Mouse (Mus musculus) WW6 (cell line): ENCODE measurements around the gene Pdss2.
"Not testable (repeated sequence)": the region's sequence is repeated elsewhere in the genome, so short reads cannot be mapped to it uniquely, and the experiment has no call there.

ENCODE experiments used
- DNase-seq: peaks from one replicate; pipeline ENCODE4 v3.0.0-alpha.2; 2013; ENCODE audit warnings: low read depth, low spot score

Gene Pdss2

DNA sequence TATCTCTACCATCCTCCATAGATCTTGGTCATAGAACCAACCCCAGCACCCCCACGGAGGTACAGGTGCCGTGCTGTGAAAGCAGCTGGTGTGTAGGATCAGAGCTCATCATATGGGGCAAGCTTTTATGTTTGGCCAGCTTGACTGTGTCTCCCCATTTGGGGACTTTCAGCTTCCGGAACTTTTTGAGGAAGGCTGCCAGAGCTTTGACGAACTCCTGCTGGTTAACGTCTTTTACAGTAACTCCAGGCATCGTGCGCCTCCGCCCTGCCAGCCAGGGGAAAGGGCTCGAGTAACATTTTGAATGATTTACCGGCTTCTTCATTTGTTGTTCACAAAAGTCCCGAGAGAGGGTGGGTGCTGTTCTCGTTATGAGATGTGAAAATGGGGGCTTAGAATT is 152.4 kb downstream of the Pdss2 start:
- DNase-seq, result no peak

- no peak for DNase-seq
These were observed 154.0 kb downstream of the Pdss2 start for GRCm38 (mm10) chr10:43375286-43375685.

GRCm38 (mm10) chr10:43376749-43377148 is 155.5 kb downstream of the Pdss2 start:
- no peak for DNase-seq

- peak; percentile 43 for DNase-seq
These were observed 157.0 kb downstream of the Pdss2 start for GRCm38 (mm10) chr10:43378279-43378678.

GRCm38 (mm10) chr10:43378732-43379644 is 157.7 kb downstream of the Pdss2 start:
- DNase-seq, result no peak

GRCm38 (mm10) chr10:43382660-43383059 is 161.4 kb downstream of the Pdss2 start:
- no peak for DNase-seq

DNA sequence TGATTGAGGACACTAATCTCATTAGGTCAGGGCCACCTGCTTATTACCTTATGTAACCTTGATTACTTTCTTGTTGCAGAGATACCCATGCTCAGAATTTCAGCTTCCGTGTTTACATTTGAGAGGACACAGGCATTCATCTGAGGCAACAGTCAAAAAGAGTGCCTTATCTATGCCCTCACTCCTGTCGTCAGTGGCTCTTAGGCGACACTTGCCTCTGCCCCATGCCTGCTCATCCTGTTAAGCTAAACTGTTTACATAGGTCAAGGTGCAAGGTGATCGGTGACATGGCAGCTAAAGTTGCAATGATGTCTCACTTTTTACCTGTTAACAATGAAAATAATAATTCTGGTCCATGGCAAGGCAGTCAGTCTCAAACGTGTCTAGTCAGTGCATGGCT is 163.3 kb downstream of the Pdss2 start:
- no peak for DNase-seq

GRCm38 (mm10) chr10:43392921-43393320 is 171.6 kb downstream of the Pdss2 start:
- DNase-seq, result no peak

DNA sequence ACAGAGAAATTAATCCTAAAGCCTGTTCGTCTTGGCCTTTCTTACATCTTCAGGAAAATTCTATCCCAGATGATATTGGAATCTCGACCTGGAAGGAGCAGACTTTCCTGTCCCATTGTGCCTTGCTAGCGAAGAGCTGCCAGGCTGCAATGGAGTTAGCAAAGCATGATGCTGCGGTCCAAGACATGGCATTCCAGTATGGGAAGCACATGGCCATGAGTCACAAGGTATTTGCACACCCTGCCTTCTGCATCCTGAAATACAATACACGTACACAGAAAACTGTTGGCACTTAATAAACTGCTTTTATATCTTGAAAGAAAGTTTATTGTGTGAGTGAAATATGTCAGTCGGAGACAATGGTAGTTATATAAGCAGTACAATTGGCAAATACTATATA is 172.5 kb downstream of the Pdss2 start:
- no peak for DNase-seq

DNA sequence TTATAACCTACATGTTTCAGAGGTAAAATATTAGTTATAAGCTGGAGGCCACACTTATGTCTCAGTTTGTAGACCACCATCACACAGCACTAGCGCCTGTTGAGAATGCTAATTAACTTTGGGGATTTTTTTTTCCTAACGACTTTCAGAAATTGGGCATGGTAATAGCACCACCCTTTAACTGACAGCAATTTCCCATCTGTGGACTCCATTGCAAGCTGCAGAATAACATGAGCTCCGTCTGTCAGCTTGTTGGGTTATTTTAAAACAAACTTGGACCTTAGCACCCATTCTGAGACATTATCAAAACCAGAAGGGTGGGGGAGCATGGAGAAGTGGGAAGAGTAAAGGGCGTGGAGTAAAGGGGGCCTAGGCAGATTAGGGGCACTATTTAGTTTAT is 174.5 kb downstream of the Pdss2 start:
- DNase-seq, result no peak

- DNase-seq, result no peak
These were observed 178.5 kb downstream of the Pdss2 start for GRCm38 (mm10) chr10:43399596-43400316.

- DNase-seq, result no peak
These were observed 184.8 kb downstream of the Pdss2 start for GRCm38 (mm10) chr10:43406107-43406506.

DNA sequence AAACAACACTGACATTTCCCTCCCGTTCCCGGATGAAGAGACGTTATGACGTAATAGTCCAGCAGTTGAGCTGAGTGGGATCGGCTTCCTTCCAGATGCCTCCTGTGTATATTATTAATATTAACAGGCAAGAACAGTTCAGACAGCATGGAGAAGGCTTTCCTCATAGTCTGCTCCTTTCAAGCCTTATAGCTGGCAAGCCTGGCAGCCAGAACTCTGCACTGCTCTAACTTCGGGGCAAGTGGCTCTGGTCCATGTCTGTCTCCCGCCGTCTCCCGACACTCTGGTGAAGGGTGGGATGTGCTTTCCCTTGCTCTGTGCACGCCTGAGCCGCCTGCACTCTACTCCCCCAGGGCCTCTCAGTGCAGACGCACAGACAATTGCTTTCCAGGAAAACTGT is 185.6 kb downstream of the Pdss2 start:
- DNase-seq, result no peak

DNA sequence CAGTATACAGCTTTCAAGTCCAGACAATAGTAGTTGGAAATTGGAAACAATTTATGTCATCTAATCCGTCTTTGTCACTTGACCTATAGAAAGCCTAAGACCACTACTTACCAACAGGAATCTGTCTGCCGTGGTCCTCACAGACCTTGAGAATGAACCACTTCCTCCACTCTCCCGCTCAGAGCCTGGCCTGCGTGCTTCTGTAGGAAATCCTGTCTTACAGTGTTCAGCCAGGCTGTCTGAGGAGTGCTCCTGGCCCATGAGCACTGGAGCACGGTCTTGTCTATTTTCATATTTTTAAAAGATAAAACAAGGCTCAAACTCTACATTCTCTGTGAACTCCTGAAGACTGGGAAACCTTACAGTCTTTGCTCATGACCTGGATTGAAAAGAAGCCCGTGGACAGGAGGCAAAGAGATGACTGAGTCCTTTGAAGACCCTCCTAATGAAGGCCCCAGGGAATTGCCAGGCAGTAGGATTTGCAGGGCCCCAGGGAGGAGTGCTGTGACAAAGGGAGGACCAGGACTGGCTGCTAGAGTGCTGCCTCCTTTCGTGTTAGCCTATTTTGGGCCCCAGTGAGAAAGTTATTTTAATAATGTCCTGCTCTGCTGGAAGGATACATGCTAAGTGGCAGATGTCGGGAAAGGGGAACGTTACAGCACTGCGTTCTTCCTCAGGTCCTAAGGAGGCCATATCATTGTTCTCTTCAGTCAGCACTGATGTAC is 188.4 kb downstream of the Pdss2 start:
- no peak for DNase-seq

- DNase-seq, result not testable (repeated sequence)
These were observed 189.9 kb downstream of the Pdss2 start for GRCm38 (mm10) chr10:43411164-43411563.

DNA sequence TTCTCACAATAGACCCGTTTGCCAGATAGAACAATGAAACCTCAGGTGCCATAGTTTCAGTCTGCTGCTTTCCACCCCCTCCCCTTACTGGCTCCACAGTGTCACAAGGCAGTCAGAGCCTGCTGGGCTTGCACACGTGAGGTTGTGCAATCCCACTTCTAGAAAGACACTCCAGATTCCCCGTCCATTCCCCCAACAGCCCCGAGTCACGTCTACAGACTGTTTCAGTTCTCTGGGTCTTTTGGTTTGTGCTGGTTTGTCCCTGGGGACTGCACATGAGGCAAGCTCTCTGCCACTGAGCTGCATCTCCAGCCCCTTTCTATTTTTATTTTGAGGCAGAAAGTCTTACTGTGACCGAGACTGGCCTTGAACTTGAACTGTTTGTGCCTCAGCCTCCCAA is 196.1 kb downstream of the Pdss2 start:
- no peak for DNase-seq

- peak; percentile 20 for DNase-seq
These were observed 199.6 kb downstream of the Pdss2 start for GRCm38 (mm10) chr10:43420660-43421413.

DNA sequence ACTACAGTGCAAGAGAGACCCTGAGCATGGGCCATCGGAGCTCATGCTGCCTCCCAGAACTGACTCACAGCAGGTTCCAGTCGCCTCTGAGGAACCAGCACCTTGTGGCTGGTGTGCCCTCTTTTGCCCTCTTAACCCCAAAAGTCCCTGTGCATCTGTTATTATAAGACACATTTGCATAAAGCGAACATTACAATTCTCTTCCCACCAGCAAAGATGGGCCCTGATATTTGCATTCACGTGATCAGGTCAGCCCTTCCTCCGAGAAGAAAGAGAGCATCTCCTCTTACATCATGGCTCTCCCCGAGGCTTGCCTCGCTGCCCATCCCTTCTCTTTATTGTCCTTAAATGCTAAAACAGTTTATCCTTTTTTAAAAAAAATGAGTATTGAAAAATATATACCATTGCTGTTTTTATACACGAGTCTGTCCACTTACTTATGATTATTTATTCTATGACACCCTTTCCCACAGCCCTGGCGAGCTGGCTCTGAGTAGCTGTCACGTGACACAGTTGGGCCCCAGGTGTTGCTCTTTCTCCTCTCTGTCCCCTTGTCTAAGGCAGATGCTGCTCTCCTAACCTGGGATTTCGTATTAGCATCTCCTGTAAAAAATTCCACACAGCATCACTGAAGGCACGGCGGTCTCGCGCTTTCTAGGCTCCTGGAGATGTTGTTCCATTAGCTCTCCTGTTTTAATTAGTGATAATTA is 200.9 kb downstream of the Pdss2 start:
- DNase-seq, result no peak

DNA sequence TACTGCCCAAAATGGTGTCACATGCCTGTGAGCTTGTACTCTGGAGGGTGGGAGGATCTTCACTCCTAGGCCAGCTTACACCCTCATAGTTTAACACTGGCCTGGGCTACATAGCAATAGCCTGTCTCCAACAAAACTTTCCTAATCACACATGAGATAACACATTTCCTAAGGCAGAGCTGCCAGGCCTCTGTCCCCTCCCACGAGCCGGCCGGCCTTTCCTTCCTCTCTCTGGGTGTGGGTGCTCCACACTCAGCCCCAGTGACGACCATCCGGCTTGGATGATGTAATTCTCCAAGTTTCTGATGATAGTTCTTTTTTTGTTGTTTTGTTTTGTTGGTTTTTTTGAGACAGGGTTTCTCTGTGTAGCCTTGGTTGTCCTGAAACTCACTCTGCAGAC is 203.3 kb downstream of the Pdss2 start:
- DNase-seq, result no peak

DNA sequence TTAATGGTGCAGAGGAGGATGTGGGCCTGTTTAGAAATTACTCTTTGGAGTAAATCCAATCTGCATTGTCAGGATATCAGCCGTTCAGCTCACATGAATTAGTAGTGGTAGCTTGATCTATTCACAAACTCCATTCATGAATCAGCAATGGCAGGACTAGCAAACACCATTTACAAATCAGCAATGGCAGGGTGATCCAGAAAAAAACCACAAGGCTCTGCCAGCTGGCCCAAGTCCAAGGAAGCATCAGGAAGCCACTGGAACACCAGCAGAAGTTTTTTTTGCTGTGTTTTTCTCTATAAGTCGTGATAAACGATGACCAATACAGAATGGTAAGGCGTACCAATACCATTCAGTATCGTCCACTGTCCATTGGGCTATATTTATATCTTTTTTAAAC is 209.3 kb downstream of the Pdss2 start:
- no peak for DNase-seq

- DNase-seq, result no peak
These were observed 213.0 kb downstream of the Pdss2 start for GRCm38 (mm10) chr10:43434326-43434725.
